Mouse (Mus musculus) kidney, adult 18-20 months (tissue): ENCODE results near the gene Bsdc1.
"Not testable (repeated sequence)": the region's sequence is repeated elsewhere in the genome, so short reads cannot be mapped to it uniquely, and the experiment has no call there.

ENCODE experiments used
- DNase-seq: peaks from one replicate; pipeline ENCODE4 v3.0.0; 2021

The Bsdc1 gene

GRCm38 (mm10) chr4:129461183-129461960 lies at the start of gene Bsdc1:
Bsdc1 (plus strand) TSS chr4:129461581.
- peak; percentile 100 for DNase-seq

GRCm38 (mm10) chr4:129415892-129416291 lies 45.5 kb upstream of the Bsdc1 start:
- DNase-seq, result no peak

GRCm38 (mm10) chr4:129416478-129416877 lies 44.9 kb upstream of the Bsdc1 start:
- DNase-seq, result no peak

GRCm38 (mm10) chr4:129418321-129418720 lies 43.1 kb upstream of the Bsdc1 start:
- DNase-seq, result no peak

- DNase-seq, result peak; percentile 67
Measured at GRCm38 (mm10) chr4:129440340-129441063, 20.9 kb upstream of the Bsdc1 start, which contains the start of gene Zbtb8b. Zbtb8b (minus strand) TSS chr4:129440853.

- peak; percentile 35 for DNase-seq
Measured at GRCm38 (mm10) chr4:129441145-129441544, 20.2 kb upstream of the Bsdc1 start.

- DNase-seq, result no peak
Measured at GRCm38 (mm10) chr4:129447360-129447759, 14.0 kb upstream of the Bsdc1 start.

- DNase-seq, result no peak
Measured at GRCm38 (mm10) chr4:129447778-129448563, 13.4 kb upstream of the Bsdc1 start.

GRCm38 (mm10) chr4:129448713-129449112 lies 12.7 kb upstream of the Bsdc1 start:
- DNase-seq, result no peak

- DNase-seq, result no peak
Measured at GRCm38 (mm10) chr4:129450851-129451250, 10.5 kb upstream of the Bsdc1 start.

GRCm38 (mm10) chr4:129451471-129452169 lies 9.8 kb upstream of the Bsdc1 start:
- no peak for DNase-seq

GRCm38 (mm10) chr4:129455265-129455664 lies 6.1 kb upstream of the Bsdc1 start:
- peak; percentile 74 for DNase-seq

GRCm38 (mm10) chr4:129456126-129456525 lies 5.3 kb upstream of the Bsdc1 start:
- DNase-seq, result no peak

GRCm38 (mm10) chr4:129457311-129457710 lies 4.1 kb upstream of the Bsdc1 start:
- not testable (repeated sequence) for DNase-seq

- no peak for DNase-seq
Measured at GRCm38 (mm10) chr4:129459726-129460125, 1.7 kb upstream of the Bsdc1 start.

GRCm38 (mm10) chr4:129460827-129461182 lies 576 bp upstream of the Bsdc1 start:
- DNase-seq, result no peak

- peak; percentile 14 for DNase-seq
Measured at GRCm38 (mm10) chr4:129462118-129462517, 737 bp downstream of the Bsdc1 start.

GRCm38 (mm10) chr4:129463097-129464059 lies 2.0 kb downstream of the Bsdc1 start:
- DNase-seq, result no peak

- no peak for DNase-seq
Measured at GRCm38 (mm10) chr4:129464286-129464815, 3.0 kb downstream of the Bsdc1 start.

- DNase-seq, result no peak
Measured at GRCm38 (mm10) chr4:129476047-129476446, 14.7 kb downstream of the Bsdc1 start.

- DNase-seq, result no peak
Measured at GRCm38 (mm10) chr4:129479863-129480262, 18.5 kb downstream of the Bsdc1 start.
